Mouse (Mus musculus) embryonic facial prominence, embryonic 11.5 days (tissue): ENCODE measurements around the gene Arhgap20. TPM values are rescaled to one million over a fixed set of nuclear protein-coding genes. Genes with fewer than 3 reads are reported as not detected.

Experiments
- ATAC-seq: fragments of 200-750 bp; cut with Nextera tagmentation; replicated peaks from 2 replicates; pipeline ENCODE4 v1.8.0; 2017; ENCODE audit warnings: low read depth; ENCODE audit not compliant: insufficient number of reproducible peaks, low FRiP score, low TSS enrichment
- DNase-seq: peaks from one replicate; pipeline ENCODE4 v3.0.0-alpha.2; 2015; ENCODE audit warnings: low spot score
- H3K27ac ChIP-seq: fragments of 300-500 bp; sonication (generic); replicated peaks from 2 replicates; pipeline ENCODE4 v1.5.1; 2014; ENCODE audit warnings: mild to moderate bottlenecking, low read depth, low read length, control low read depth
- H3K27me3 ChIP-seq: fragments of 300-500 bp; sonication (generic); 2 replicates; pipeline ENCODE4 v1.6.1; 2014; ENCODE audit warnings: mild to moderate bottlenecking, low read length, moderate library complexity, mixed read lengths; ENCODE audit not compliant: control insufficient read depth, insufficient read depth
- H3K36me3 ChIP-seq: fragments of 300-500 bp; sonication (generic); replicated peaks from 2 replicates; pipeline ENCODE4 v1.6.1; 2014; ENCODE audit warnings: low read depth, mild to moderate bottlenecking, low read length, moderate library complexity, mixed read lengths; ENCODE audit not compliant: control insufficient read depth, insufficient read depth
- H3K4me1 ChIP-seq: fragments of 300-500 bp; sonication (generic); 2 replicates; pipeline ENCODE4 v1.6.1; 2014; ENCODE audit warnings: low read length, mixed read lengths; ENCODE audit not compliant: control insufficient read depth, insufficient read depth
- H3K4me2 ChIP-seq: fragments of 300-500 bp; sonication (generic); 2 replicates; pipeline ENCODE4 v1.6.1; 2014; ENCODE audit warnings: low read depth, mild to moderate bottlenecking, control low read depth, low read length, moderate library complexity
- H3K4me3 ChIP-seq: fragments of 300-500 bp; sonication (generic); 2 replicates; pipeline ENCODE4 v1.5.1; 2014; ENCODE audit warnings: low read depth, low read length, control low read depth
- H3K9ac ChIP-seq: fragments of 300-500 bp; sonication (generic); replicated peaks from 2 replicates; pipeline ENCODE4 v1.6.1; 2014; ENCODE audit warnings: mild to moderate bottlenecking, control low read depth, low read length
- H3K9me3 ChIP-seq: fragments of 300-500 bp; sonication (generic); replicated peaks from 2 replicates; pipeline ENCODE4 v1.6.1; 2016; ENCODE audit warnings: mild to moderate bottlenecking, low read length, inconsistent platforms, mixed read lengths; ENCODE audit not compliant: control insufficient read depth
- whole genome bisulfite sequencing: fragments of 180-500 bp; shearing (Covaris S2); extraction: QIAGEN DNeasy Blood & Tissue Kit; methylation state at CpG from one replicate; pipeline ENCODE4 v1.1.7; 2014; 5-methylcytosine and 5-hydroxymethylcytosine counted together
- polyA plus RNA-seq: library from polyadenylated mRNA; unstranded; fragments of >200 nt; fragmentation: Nextera tagmentation; extraction: Ambion mirVana; gene quantifications from 2 replicates; pipeline ENCODE4 v1.2.1, GENCODE M21; 2014

Gene Arhgap20
- polyA plus RNA-seq, 1 experiment from 2014 or later = 1.7 TPM

- Histone ChIP-seq H3K4me1 (no peaks in the 10 kb centered on the region), H3K4me2 (no peak overlapping the region), H3K27ac (no peak overlapping the region), H3K4me3 (no peak overlapping the region), H3K36me3 (no peaks in the 10 kb centered on the region), H3K27me3 (no peaks in the 10 kb centered on the region), H3K9me3 (no peaks in the 10 kb centered on the region), H3K9ac (no peak overlapping the region)
- no peak for ATAC-seq
- DNase-seq = no peak
- WGBS = 88% methylated on average over 5 of the region's 5 CpGs
Measured at GRCm38 (mm10) chr9:51779232-51779631, 14.1 kb downstream of the Arhgap20 start.

DNA sequence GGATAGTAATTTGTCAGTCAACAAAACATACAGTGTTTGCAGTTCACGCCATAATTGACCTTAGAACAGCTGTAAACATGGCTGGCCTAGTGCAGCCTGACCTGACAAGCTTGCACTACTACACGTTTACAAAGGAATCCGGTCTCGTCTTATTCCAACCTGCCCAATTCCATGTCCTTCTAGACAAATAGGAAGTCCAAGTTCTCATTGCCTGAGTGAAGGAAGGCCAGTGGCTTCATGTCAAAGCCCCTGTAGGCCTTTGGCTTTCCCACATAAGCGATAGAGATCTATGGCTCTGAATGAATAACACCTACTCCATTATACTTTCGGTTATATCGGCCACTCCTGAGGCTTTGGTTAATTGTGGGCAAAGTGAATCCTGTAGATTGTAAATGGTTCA is 16.0 kb downstream of the Arhgap20 start:
- no peak overlapping the region for H3K27ac ChIP-seq
- 86% methylated on average over 7 of the region's 7 CpGs for WGBS
- no peak overlapping the region for H3K4me3 ChIP-seq
- no peaks in the 10 kb centered on the region for H3K4me1 ChIP-seq
- H3K4me2 ChIP-seq = no peak overlapping the region
- ATAC-seq (no peak), DNase-seq (no peak)
- no peaks in the 10 kb centered on the region for H3K9me3 ChIP-seq
- H3K27me3 ChIP-seq = no peaks in the 10 kb centered on the region
- H3K9ac ChIP-seq = no peak overlapping the region
- no peaks in the 10 kb centered on the region for H3K36me3 ChIP-seq

DNA sequence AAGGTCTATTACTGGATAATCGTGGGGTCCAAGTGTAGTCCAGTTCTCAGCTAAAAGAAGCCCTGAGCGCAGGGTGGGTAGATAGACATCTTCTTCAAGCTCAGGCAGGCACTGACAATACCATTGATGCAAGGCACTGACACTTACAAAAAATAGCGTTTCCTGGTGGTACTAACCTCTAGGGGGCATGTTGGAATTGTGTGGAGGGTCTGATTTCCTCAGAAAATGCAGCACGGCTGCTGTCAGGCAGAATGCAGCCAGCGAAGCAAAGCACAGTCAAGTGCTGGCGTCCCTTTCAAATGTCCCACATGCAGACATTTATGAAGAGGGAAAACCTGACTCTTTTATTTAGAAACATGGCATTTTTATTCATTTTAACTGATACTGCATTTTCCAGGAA is 22.2 kb downstream of the Arhgap20 start:
- ATAC-seq = no peak
- Histone ChIP-seq H3K9me3 (no peaks in the 10 kb centered on the region), H3K4me3 (no peak overlapping the region), H3K4me1 (no peaks in the 10 kb centered on the region), H3K27ac (no peak overlapping the region), H3K4me2 (no peak overlapping the region), H3K9ac (no peak overlapping the region), H3K27me3 (no peaks in the 10 kb centered on the region), H3K36me3 (no peaks in the 10 kb centered on the region)
- 41% methylated on average over 6 of the region's 6 CpGs for WGBS
- peak; percentile 52 for DNase-seq

GRCm38 (mm10) chr9:51788466-51788865 is 23.3 kb downstream of the Arhgap20 start:
- ATAC-seq = no peak
- 64% methylated on average over 1 of the region's 1 CpGs for WGBS
- H3K36me3 ChIP-seq = no peaks in the 10 kb centered on the region

GRCm38 (mm10) chr9:51795206-51795605 is 30.1 kb downstream of the Arhgap20 start:
- Histone ChIP-seq H3K36me3 (no peaks in the 10 kb centered on the region), H3K27me3 (no peaks in the 10 kb centered on the region), H3K4me2 (no peak overlapping the region), H3K4me3 (no peak overlapping the region), H3K27ac (no peak overlapping the region), H3K4me1 (no peaks in the 10 kb centered on the region), H3K9me3 (no peaks in the 10 kb centered on the region), H3K9ac (no peak overlapping the region)
- 81% methylated on average over 6 of the region's 6 CpGs for WGBS
- no peak for DNase-seq
- no peak for ATAC-seq

More at GRCm38 (mm10) chr9:51788466-51788865, 23.3 kb downstream of the Arhgap20 start:
- Histone ChIP-seq H3K4me1 (no peaks in the 10 kb centered on the region), H3K27ac (no peak overlapping the region), H3K9ac (no peak overlapping the region), H3K4me3 (no peak overlapping the region), H3K4me2 (no peak overlapping the region), H3K27me3 (no peaks in the 10 kb centered on the region), H3K9me3 (no peaks in the 10 kb centered on the region)
- DNase-seq = no peak

- Histone ChIP-seq H3K4me1 (no peaks in the 10 kb centered on the region), H3K4me3 (no peak overlapping the region), H3K27ac (no peak overlapping the region), H3K9me3 (no peaks in the 10 kb centered on the region), H3K27me3 (no peaks in the 10 kb centered on the region), H3K4me2 (no peak overlapping the region), H3K9ac (no peak overlapping the region), H3K36me3 (no peaks in the 10 kb centered on the region)
- ATAC-seq (no peak), DNase-seq (no peak)
- 80% methylated on average over 5 of the region's 5 CpGs for WGBS
Measured at GRCm38 (mm10) chr9:51798251-51798650, 33.1 kb downstream of the Arhgap20 start.

DNA sequence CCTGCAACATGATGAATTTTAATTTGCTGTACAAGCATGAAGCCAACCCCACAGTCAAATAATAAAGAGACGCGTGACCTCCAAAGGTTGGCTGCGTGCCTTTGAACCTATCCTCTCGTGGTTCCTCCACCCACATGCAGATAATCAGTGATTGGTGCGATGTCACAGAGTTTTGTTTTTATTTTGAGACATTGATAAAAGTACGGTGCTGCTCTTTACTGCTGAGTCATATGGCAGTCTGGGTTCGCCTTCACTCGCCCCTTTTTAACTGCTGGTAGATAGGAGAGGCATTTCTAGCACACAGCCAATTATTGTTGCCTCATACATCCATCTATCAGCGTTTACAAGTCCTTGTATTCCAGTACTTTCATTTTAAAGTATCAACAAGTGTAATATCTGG is 34.0 kb downstream of the Arhgap20 start:
- WGBS = 89% methylated on average over 9 of the region's 9 CpGs
- H3K27ac ChIP-seq = no peak overlapping the region
- H3K4me1 ChIP-seq = no peaks in the 10 kb centered on the region
- ATAC-seq (no peak), DNase-seq (no peak)
- H3K4me3 ChIP-seq = no peak overlapping the region
- H3K9ac ChIP-seq = no peak overlapping the region
- H3K9me3 ChIP-seq = no peaks in the 10 kb centered on the region
- H3K4me2 ChIP-seq = no peak overlapping the region
- no peaks in the 10 kb centered on the region for H3K27me3 ChIP-seq
- no peaks in the 10 kb centered on the region for H3K36me3 ChIP-seq

DNA sequence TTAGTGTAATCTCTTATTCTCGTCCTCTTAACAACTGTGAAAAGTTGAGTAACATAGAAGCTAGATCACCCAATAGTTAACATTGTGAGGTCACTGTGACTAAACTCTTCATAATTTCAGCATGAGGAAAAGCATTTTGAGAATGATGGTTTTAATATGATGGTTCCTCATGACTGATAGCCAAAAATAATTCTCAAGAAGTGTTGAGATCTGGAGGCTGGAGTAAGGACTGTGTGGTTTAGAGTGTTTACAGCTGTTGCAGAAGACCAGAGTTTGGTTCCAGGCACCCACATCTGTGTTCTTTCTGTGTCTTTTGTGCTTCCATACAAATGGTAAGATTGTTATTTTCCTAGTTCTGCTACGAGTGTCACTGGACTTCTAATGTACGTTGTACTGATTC is 42.1 kb downstream of the Arhgap20 start:
- Histone ChIP-seq H3K9me3 (no peaks in the 10 kb centered on the region), H3K4me3 (no peak overlapping the region), H3K36me3 (no peaks in the 10 kb centered on the region), H3K4me2 (no peak overlapping the region), H3K27me3 (no peaks in the 10 kb centered on the region), H3K27ac (no peak overlapping the region), H3K4me1 (no peaks in the 10 kb centered on the region), H3K9ac (no peak overlapping the region)
- ATAC-seq (no peak), DNase-seq (no peak)
- WGBS = 83% methylated on average over 3 of the region's 3 CpGs
